Mouse (Mus musculus) liver, embryonic 13.5 days (tissue): ENCODE results near the gene Dgcr6. TPM values are rescaled to one million over a fixed set of nuclear protein-coding genes. Genes with fewer than 3 reads are reported as not detected.

Experiments
- ATAC-seq: fragments of 200-750 bp; cut with Nextera tagmentation; 2 replicates; pipeline ENCODE4 v1.8.0; 2017; ENCODE audit warnings: low read depth, mild to moderate bottlenecking, moderate number of reproducible peaks, moderate library complexity
- DNase-seq: peaks from one replicate; pipeline ENCODE4 v3.0.0; 2022
- H3K27ac ChIP-seq: fragments of 300-500 bp; sonication (generic); 2 replicates; pipeline ENCODE4 v1.5.1; 2015; ENCODE audit warnings: moderate library complexity, mild to moderate bottlenecking, inconsistent platforms
- H3K27me3 ChIP-seq: fragments of 300-500 bp; sonication (generic); 2 replicates; pipeline ENCODE4 v1.6.1; 2015; ENCODE audit warnings: mild to moderate bottlenecking, inconsistent platforms
- H3K36me3 ChIP-seq: fragments of 300-500 bp; sonication (generic); 2 replicates; pipeline ENCODE4 v1.6.1; 2015; ENCODE audit warnings: mild to moderate bottlenecking, inconsistent platforms
- H3K4me1 ChIP-seq: fragments of 300-500 bp; sonication (generic); replicated peaks from 2 replicates; pipeline ENCODE4 v1.6.1; 2015; ENCODE audit warnings: inconsistent platforms
- H3K4me2 ChIP-seq: fragments of 300-500 bp; sonication (generic); 2 replicates; pipeline ENCODE4 v1.6.1; 2015; ENCODE audit warnings: inconsistent platforms, mild to moderate bottlenecking, moderate library complexity
- H3K4me3 ChIP-seq: fragments of 300-500 bp; sonication (generic); replicated peaks from 2 replicates; pipeline ENCODE4 v1.5.1; 2015; ENCODE audit warnings: mild to moderate bottlenecking, inconsistent platforms
- H3K9ac ChIP-seq: fragments of 300-500 bp; sonication (generic); 2 replicates; pipeline ENCODE4 v1.6.1; 2015; ENCODE audit warnings: mild to moderate bottlenecking, inconsistent platforms
- H3K9me3 ChIP-seq: fragments of 300-500 bp; sonication (generic); replicated peaks from 2 replicates; pipeline ENCODE4 v1.6.1; 2016; ENCODE audit warnings: inconsistent platforms
- WGBS: fragments of 180-500 bp; shearing (Covaris S2); methylation state at CpG from one replicate; pipeline ENCODE4 v1.1.7; 2015; ENCODE audit not compliant: insufficient replicate concordance; 5-methylcytosine and 5-hydroxymethylcytosine counted together
- polyA plus RNA-seq: library from polyadenylated mRNA; unstranded; fragments of >200 nt; fragmentation: Nextera tagmentation; extraction: Ambion mirVana; gene quantifications from 2 replicates; pipeline ENCODE4 v1.2.1, GENCODE M21; 2015

The Dgcr6 gene
- polyA plus RNA-seq, 1 experiment from 2014 or later, result 29.1 TPM

GRCm38 (mm10) chr16:18037025-18037424 lies 15.6 kb upstream of the Dgcr6 start:
- Histone ChIP-seq H3K9me3 (no peaks in the 10 kb centered on the region), H3K4me2 (no peak overlapping the region), H3K27ac (no peak overlapping the region), H3K9ac (no peak overlapping the region), H3K4me3 (no peak overlapping the region), H3K27me3 (0 out of 2 replicates have a peak, but pooled peaks cover 18% of the 10 kb centered on the region), H3K36me3 (no peaks in the 10 kb centered on the region), H3K4me1 (peaks cover 7% of the 10 kb centered on the region)
- ATAC-seq, result no peak
- WGBS, result 43% methylated on average over 9 of the region's 9 CpGs
- no peak for DNase-seq

DNA sequence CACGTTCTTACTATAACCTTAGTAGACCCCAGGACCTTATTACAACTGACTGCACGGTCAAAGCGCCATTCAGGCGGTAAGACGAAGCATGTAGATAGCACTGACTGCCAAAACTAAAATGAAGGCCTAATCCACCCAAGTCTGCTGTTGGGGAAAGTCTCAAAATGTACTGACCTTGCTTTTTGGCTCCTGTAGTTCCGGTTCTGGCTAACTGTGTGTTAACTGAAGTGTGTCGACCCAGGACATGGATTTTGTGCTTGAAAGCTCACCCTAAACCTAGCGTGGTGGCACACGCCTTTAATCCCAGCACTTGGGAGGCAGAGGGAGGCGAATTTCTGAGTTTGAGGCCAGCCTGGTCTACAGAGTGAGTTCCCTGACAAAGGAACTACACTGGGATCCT lies 7.7 kb upstream of the Dgcr6 start:
- Histone ChIP-seq H3K27me3 (0 out of 2 replicates have a peak, but pooled peaks cover 5% of the 10 kb centered on the region), H3K4me3 (no peak overlapping the region), H3K27ac (no peak overlapping the region), H3K4me2 (no peak overlapping the region), H3K36me3 (no peaks in the 10 kb centered on the region), H3K9ac (no peak overlapping the region), H3K4me1 (no peaks in the 10 kb centered on the region), H3K9me3 (no peaks in the 10 kb centered on the region)
- DNase-seq (no peak), ATAC-seq (no peak)
- WGBS, result 67% methylated on average over 10 of the region's 10 CpGs

GRCm38 (mm10) chr16:18047660-18048059 lies 5.0 kb upstream of the Dgcr6 start:
- Histone ChIP-seq H3K36me3 (no peaks in the 10 kb centered on the region), H3K4me3 (no peak overlapping the region), H3K4me2 (no peak overlapping the region), H3K9me3 (no peaks in the 10 kb centered on the region), H3K27ac (no peak overlapping the region), H3K27me3 (no peaks in the 10 kb centered on the region), H3K9ac (no peak overlapping the region), H3K4me1 (no peaks in the 10 kb centered on the region; the same call in 1 of the 2 replicates)
- 3% methylated on average over 3 of the region's 3 CpGs for WGBS
- DNase-seq (no peak), ATAC-seq (no peak)

GRCm38 (mm10) chr16:18048071-18048470 lies 4.6 kb upstream of the Dgcr6 start:
- 50% methylated on average over 8 of the region's 8 CpGs for WGBS
- no peak for ATAC-seq
- no peak overlapping the region for H3K4me3 ChIP-seq

DNA sequence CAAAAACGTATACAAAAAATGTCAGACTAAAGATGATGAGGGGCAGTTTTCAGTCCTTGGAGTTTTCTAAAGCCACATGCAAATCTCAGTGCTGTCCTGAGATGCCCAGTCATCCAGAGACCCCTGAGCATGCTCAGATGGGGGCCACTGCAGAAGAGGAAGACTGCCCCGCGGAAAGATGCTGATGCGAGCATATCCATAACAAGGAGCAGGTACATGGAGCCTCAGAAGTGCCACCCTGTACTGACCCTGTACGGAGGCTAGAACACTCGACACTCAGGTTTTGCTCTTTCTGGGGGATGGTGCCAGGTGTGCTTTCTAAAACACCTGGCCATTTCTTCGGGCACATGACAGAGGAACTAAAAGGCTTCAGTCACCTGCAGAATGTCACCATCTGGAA lies 338 bp upstream of the Dgcr6 start:
- Histone ChIP-seq H3K27ac (no peak overlapping the region), H3K4me1 (peaks cover 3% of the 10 kb centered on the region; the same call in 1 of the 2 replicates), H3K4me2 (no peak overlapping the region), H3K9me3 (no peaks in the 10 kb centered on the region), H3K36me3 (no peaks in the 10 kb centered on the region), H3K9ac (no peak overlapping the region), H3K27me3 (no peaks in the 10 kb centered on the region), H3K4me3 (no peak overlapping the region)
- ATAC-seq (no peak), DNase-seq (no peak)
- WGBS, result 45% methylated on average over 7 of the region's 7 CpGs

More at GRCm38 (mm10) chr16:18048071-18048470, 4.6 kb upstream of the Dgcr6 start:
- Histone ChIP-seq H3K4me2 (no peak overlapping the region), H3K4me1 (peaks cover 3% of the 10 kb centered on the region; the same call in 1 of the 2 replicates), H3K36me3 (no peaks in the 10 kb centered on the region), H3K27ac (no peak overlapping the region), H3K27me3 (no peaks in the 10 kb centered on the region), H3K9me3 (no peaks in the 10 kb centered on the region), H3K9ac (no peak overlapping the region)
- no peak for DNase-seq

DNA sequence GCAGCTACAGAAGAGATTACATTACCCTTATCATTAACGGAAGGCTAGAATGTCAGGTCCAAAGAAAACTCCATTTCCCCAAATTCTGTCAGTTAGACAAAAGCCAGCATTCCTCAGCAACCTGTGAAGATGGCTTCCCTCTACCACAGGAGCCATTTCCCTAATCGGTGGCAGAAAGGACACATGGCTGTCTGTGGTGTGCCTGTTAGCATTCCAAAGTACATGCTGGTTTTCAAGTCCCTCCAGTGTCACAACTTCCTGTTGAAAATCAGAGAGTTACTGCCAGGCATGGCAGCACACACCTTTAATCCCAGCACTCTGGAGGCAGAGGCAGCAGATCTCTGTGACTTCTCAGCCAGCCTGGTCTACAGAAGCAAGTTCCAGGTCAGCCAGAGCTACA lies 3.6 kb downstream of the Dgcr6 start:
- Histone ChIP-seq H3K27ac (no peak overlapping the region), H3K36me3 (no peaks in the 10 kb centered on the region), H3K9me3 (no peaks in the 10 kb centered on the region), H3K27me3 (0 out of 2 replicates have a peak, but pooled peaks cover 5% of the 10 kb centered on the region), H3K9ac (no peak overlapping the region), H3K4me3 (no peak overlapping the region), H3K4me2 (no peak overlapping the region), H3K4me1 (peaks cover 3% of the 10 kb centered on the region; the same call in 1 of the 2 replicates)
- DNase-seq (no peak), ATAC-seq (no peak)
- 28% methylated on average over 2 of the region's 2 CpGs for WGBS

DNA sequence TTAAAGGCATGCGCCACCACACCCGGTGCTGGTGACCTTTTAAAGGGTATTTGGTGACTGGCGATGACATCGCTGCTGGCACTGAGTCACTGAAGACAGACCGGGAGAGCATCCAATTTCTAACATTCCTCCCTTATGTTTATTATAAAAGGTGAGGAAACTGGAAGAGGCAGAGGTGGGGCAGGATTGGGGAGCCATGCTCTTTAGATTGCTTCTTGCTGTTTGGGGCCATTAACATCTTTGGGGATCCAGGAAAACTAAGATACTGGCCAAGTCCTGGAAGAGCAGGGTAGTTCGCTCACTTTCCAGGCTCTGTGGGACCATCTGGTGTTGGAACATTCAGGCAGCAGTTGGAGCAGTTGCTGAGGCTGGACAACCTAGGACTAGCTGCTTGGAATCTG lies 5.7 kb downstream of the Dgcr6 start:
- H3K27me3 ChIP-seq, result 0 out of 2 replicates have a peak, but pooled peaks cover 5% of the 10 kb centered on the region
- 60% methylated on average over 6 of the region's 6 CpGs for WGBS
- H3K4me2 ChIP-seq, result no peak overlapping the region
- ATAC-seq, result no peak
- no peaks in the 10 kb centered on the region for H3K36me3 ChIP-seq
- DNase-seq, result no peak
- H3K9ac ChIP-seq, result no peak overlapping the region
- H3K4me3 ChIP-seq, result no peak overlapping the region
- no peaks in the 10 kb centered on the region for H3K9me3 ChIP-seq
- H3K4me1 ChIP-seq, result no peaks in the 10 kb centered on the region
- no peak overlapping the region for H3K27ac ChIP-seq

DNA sequence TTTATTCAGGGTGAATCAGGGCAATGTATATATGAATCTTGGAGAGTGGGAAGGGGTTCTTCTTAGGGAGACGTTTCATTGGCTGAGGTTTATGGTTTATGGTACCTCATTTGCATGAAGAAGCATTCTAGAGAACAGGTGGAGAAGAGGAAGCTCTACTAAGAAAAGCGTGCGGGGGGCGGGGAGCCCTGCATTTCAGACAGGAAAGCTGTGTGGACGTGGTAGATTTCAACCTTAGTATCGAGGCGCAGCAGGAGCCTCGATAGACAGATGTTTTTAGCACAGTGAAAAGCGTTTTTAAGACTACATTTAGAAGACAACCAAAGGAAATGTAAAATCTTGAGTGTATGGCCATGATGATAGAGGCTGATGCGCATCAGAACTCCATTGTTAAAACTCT lies 6.6 kb downstream of the Dgcr6 start:
- 36% methylated on average over 10 of the region's 10 CpGs for WGBS
- Histone ChIP-seq H3K9ac (no peak overlapping the region), H3K4me3 (no peak overlapping the region), H3K4me1 (no peaks in the 10 kb centered on the region), H3K27ac (no peak overlapping the region), H3K27me3 (0 out of 2 replicates have a peak, but pooled peaks cover 5% of the 10 kb centered on the region), H3K36me3 (no peaks in the 10 kb centered on the region), H3K9me3 (no peaks in the 10 kb centered on the region), H3K4me2 (no peak overlapping the region)
- ATAC-seq, result no peak
- DNase-seq, result no peak

- H3K9ac ChIP-seq, result no peak overlapping the region
- H3K36me3 ChIP-seq, result no peaks in the 10 kb centered on the region
- H3K4me1 ChIP-seq, result peaks cover 6% of the 10 kb centered on the region; the same call in 1 of the 2 replicates
- DNase-seq (no peak), ATAC-seq (no peak)
- 0 out of 2 replicates have a peak, but pooled peaks cover 5% of the 10 kb centered on the region for H3K27me3 ChIP-seq
- no peak overlapping the region for H3K27ac ChIP-seq
- H3K4me2 ChIP-seq, result no peak overlapping the region
- 66% methylated on average over 11 of the region's 11 CpGs for WGBS
- H3K9me3 ChIP-seq, result no peaks in the 10 kb centered on the region
- no peak overlapping the region for H3K4me3 ChIP-seq
Observed at GRCm38 (mm10) chr16:18061201-18061600, 8.5 kb downstream of the Dgcr6 start.

GRCm38 (mm10) chr16:18066060-18067009 lies 13.7 kb downstream of the Dgcr6 start:
- WGBS, result under 1% methylated on average over 81 of the region's 81 CpGs
- Histone ChIP-seq H3K27ac (peak overlapping the region; percentile 60), H3K9ac (peak overlapping the region; percentile 84), H3K4me2 (peak overlapping the region; percentile 92), H3K4me1 (peaks cover 21% of the 10 kb centered on the region), H3K9me3 (no peaks in the 10 kb centered on the region), H3K4me3 (peak overlapping the region; percentile 80), H3K36me3 (peaks cover 3% of the 10 kb centered on the region; the same call in 1 of the 2 replicates), H3K27me3 (no peaks in the 10 kb centered on the region)
- peak; percentile 97 for ATAC-seq
- DNase-seq, result peak; percentile 85

DNA sequence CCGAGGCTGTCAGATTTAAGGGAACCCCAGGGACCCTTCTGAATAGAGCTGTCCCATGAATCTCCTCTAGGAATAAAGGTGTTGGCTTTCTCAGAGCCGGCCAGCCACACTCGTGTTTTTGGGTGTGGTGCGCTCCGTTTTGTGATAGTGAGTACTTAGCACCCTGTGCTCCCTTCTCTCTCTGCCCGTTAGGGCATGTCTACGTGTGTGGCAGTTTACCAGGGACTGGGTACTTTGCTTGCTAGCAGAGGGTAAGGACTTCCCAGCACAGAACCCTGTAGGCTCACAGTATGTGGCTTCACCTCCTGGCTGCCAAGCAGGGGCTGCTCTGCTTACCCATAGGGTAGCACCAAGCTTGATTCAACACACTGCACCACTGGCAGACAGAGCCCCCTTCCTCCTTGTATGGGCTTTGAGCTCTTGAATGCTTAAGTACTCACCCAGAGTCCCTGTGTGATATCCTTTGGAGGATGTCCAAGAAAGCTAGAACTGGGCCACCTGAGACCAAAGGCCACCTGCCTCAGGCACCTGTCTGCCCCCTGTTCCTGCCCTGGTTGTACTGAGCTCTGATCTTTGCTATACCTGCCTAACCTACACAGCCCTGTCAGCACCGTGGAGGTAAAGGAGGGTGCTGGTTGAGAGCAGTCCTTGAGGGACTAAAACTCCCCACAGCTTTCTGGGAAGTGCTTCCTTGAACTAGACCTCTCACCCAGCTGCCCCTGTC lies 16.2 kb downstream of the Dgcr6 start:
- Histone ChIP-seq H3K9me3 (no peaks in the 10 kb centered on the region), H3K9ac (no peak overlapping the region), H3K4me3 (no peak overlapping the region), H3K4me2 (no peak overlapping the region), H3K4me1 (peaks cover 25% of the 10 kb centered on the region), H3K27ac (no peak overlapping the region), H3K36me3 (peaks cover 10% of the 10 kb centered on the region), H3K27me3 (no peaks in the 10 kb centered on the region)
- WGBS, result 64% methylated on average over 8 of the region's 8 CpGs
- ATAC-seq, result no peak
- DNase-seq, result no peak
